Mouse (Mus musculus) myocyte (in vitro differentiated cells): ENCODE results near the gene Myo9b.

Experiments used
- E2F4 ChIP-seq: IDR thresholded peaks from one replicate; pipeline ENCODE4 v1.6.1; 2011; ENCODE audit warnings: mild to moderate bottlenecking, control low read depth, moderate library complexity; ENCODE audit not compliant: insufficient read depth
- MAX ChIP-seq: IDR thresholded peaks from one replicate; pipeline ENCODE4 v1.6.1; 2011; ENCODE audit warnings: low read depth, mild to moderate bottlenecking, control low read depth
- MYOG ChIP-seq, 3 experiments: IDR thresholded peaks; one replicate each; pipeline ENCODE4 v1.6.1; 2011; ENCODE audit warnings: control low read depth in 2 of 3, low read depth in 2 of 3, mild to moderate bottlenecking in 2 of 3; ENCODE audit not compliant: insufficient read length in 2 of 3, control insufficient read depth in 1 of 3, insufficient read depth in 1 of 3
- POLR2A ChIP-seq: IDR thresholded peaks from one replicate; pipeline ENCODE4 v1.6.1; 2011; ENCODE audit warnings: low read depth, mild to moderate bottlenecking, control low read depth, moderate library complexity; ENCODE audit not compliant: insufficient read length
- POLR2AphosphoS2 ChIP-seq: IDR thresholded peaks from one replicate; pipeline ENCODE4 v1.6.1; 2011; ENCODE audit warnings: low read depth, control low read depth; ENCODE audit not compliant: insufficient read length
- TCF12 ChIP-seq: IDR thresholded peaks from one replicate; pipeline ENCODE4 v1.6.1; 2011; ENCODE audit warnings: mild to moderate bottlenecking, control low read depth; ENCODE audit not compliant: poor library complexity, insufficient read depth, severe bottlenecking
- USF1 ChIP-seq: IDR thresholded peaks from one replicate; pipeline ENCODE4 v1.6.1; 2011; ENCODE audit warnings: low read depth, mild to moderate bottlenecking, control low read depth, moderate library complexity

DNA sequence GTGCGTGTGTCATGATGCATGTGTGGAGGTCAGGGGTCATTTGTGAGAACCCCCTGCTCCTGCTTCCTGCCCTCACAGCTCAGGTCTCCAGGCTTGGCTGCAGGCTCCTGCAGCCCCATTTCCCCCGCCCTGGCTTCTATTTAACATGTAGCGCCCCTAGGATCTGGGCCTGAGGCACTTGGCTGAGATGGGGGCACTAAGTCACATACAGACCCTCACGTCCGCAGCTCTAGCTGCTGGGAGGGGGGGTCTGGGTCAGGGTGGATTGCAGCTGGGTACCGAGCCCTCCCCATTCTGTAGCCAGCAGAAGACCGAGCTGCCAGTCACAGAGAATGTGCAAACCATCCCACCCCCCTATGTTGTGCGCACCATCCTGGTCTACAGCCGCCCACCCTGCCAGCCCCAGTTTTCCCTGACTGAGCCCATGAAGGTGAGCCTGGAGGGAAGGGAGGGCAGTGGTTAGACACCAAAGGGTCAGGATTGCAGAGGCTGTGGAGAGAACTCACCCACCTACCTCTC, 130.0 kb downstream of the Myo9b start:
- no peak for TF ChIP-seq POLR2A
- TF ChIP-seq TCF12: no peak
- TF ChIP-seq POLR2AphosphoS2: no peak
- TF ChIP-seq USF1: no peak
- no peak for TF ChIP-seq MYOG (IDR thresholded peaks at IDR 0.05; ENCODE audit: control insufficient read depth in 1 of 3, insufficient read depth in 1 of 3, insufficient read length in 2 of 3, low read depth in 2 of 3)
- no peak for TF ChIP-seq MAX
- no peak for TF ChIP-seq E2F4
